Mouse (Mus musculus) megakaryocyte, embryonic 14.5 days (primary cell): ENCODE measurements around the gene C1qtnf4. TPM values are rescaled to one million over a fixed set of nuclear protein-coding genes. Genes with fewer than 3 reads are reported as not detected.
"Not testable (repeated sequence)": the region's sequence is repeated elsewhere in the genome, so short reads cannot be mapped to it uniquely, and the experiment has no call there.

Experiments used
- H3K27me3 ChIP-seq: replicated peaks from 2 replicates; pipeline ENCODE3; 2012; ENCODE audit warnings: inconsistent platforms
- H3K36me3 ChIP-seq: replicated peaks from 2 replicates; pipeline ENCODE3; 2012; ENCODE audit warnings: low read length, inconsistent platforms, mixed read lengths
- H3K4me1 ChIP-seq: 2 replicates; pipeline ENCODE4 v1.6.1; 2012; ENCODE audit warnings: inconsistent platforms
- H3K4me3 ChIP-seq: replicated peaks from 2 replicates; pipeline ENCODE3; 2012; ENCODE audit warnings: moderate library complexity, mild to moderate bottlenecking, inconsistent platforms
- H3K9me3 ChIP-seq: 2 replicates; pipeline ENCODE4 v1.6.1; 2012; ENCODE audit warnings: inconsistent platforms
- FLI1 ChIP-seq: IDR thresholded peaks from 2 replicates; pipeline ENCODE4 v1.6.1; 2012; ENCODE audit warnings: low read length, inconsistent platforms, mixed read lengths
- GATA1 ChIP-seq: IDR thresholded peaks from 3 replicates; pipeline ENCODE4 v1.6.1; 2012; ENCODE audit warnings: mixed read lengths, low read length, inconsistent platforms, borderline replicate concordance
- polyA plus RNA-seq: library from polyadenylated mRNA; stranded (reverse); fragments of >175 nt; gene quantifications from 2 replicates; pipeline ENCODE4 v1.2.3, GENCODE M21; 2012; ENCODE audit warnings: low replicate concordance; ENCODE audit not compliant: insufficient read depth

C1qtnf4 gene
- polyA plus RNA-seq, 1 experiment, result 0.18 TPM

DNA sequence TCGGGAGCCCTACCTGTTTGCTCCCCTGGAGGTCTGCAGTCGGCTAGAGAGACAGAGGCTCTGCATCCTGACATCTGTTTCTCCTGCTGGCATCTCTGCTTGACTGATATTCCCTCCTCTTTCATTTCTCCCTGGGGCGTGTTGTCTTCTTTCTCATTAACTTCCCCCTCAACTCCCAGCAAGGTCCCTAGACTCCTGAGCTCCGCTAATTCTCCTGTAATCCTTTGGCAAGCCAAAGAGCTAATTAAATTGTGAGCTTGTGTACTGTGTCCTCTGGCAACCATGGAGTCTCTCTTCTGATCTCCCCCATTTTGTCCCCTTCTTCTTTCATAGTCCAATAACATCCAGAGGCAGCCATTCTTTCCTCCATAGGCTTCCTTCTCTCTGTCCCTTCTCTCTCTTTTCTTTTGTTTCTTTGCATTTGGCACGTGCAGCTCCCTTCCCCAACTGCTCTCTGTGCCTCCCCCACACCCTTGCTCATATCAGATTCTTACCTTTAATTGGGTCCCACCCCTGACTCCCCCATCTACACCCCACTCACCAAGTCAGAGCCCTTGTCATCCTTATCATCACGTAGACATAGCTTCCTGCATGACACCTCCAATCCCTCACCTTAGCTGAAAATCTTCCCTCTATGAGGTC is 5.4 kb upstream of the C1qtnf4 start:
- peaks cover 38% of the 10 kb centered on the region for H3K4me1 ChIP-seq
- H3K4me3 ChIP-seq, result no peak overlapping the region
- peaks cover 56% of the 10 kb centered on the region for H3K27me3 ChIP-seq
- no peaks in the 10 kb centered on the region for H3K36me3 ChIP-seq
- TF ChIP-seq GATA1 (no peak), FLI1 (no peak)
- H3K9me3 ChIP-seq, result peaks cover 18% of the 10 kb centered on the region

GRCm38 (mm10) chr2:90881824-90882223 is 3.8 kb upstream of the C1qtnf4 start:
- Histone ChIP-seq H3K4me1 (peaks cover 46% of the 10 kb centered on the region), H3K9me3 (peaks cover 18% of the 10 kb centered on the region), H3K36me3 (no peaks in the 10 kb centered on the region), H3K4me3 (no peak overlapping the region), H3K27me3 (peaks cover 70% of the 10 kb centered on the region)
- TF ChIP-seq FLI1 (no peak), GATA1 (no peak)

GRCm38 (mm10) chr2:90886436-90886835 is 776 bp downstream of the C1qtnf4 start:
- Histone ChIP-seq H3K4me1 (peaks cover 38% of the 10 kb centered on the region), H3K9me3 (peaks cover 18% of the 10 kb centered on the region), H3K27me3 (peaks cover 87% of the 10 kb centered on the region), H3K36me3 (no peaks in the 10 kb centered on the region), H3K4me3 (no peak overlapping the region)
- TF ChIP-seq GATA1, result no peak
- TF ChIP-seq FLI1, result no peak

- Histone ChIP-seq H3K27me3 (peaks cover 90% of the 10 kb centered on the region), H3K9me3 (peaks cover 18% of the 10 kb centered on the region), H3K36me3 (peaks cover 8% of the 10 kb centered on the region), H3K4me1 (peaks cover 38% of the 10 kb centered on the region), H3K4me3 (no peak overlapping the region)
- no peak for TF ChIP-seq GATA1
- TF ChIP-seq FLI1, result no peak
Measured at GRCm38 (mm10) chr2:90887627-90888026, 2.0 kb downstream of the C1qtnf4 start.

DNA sequence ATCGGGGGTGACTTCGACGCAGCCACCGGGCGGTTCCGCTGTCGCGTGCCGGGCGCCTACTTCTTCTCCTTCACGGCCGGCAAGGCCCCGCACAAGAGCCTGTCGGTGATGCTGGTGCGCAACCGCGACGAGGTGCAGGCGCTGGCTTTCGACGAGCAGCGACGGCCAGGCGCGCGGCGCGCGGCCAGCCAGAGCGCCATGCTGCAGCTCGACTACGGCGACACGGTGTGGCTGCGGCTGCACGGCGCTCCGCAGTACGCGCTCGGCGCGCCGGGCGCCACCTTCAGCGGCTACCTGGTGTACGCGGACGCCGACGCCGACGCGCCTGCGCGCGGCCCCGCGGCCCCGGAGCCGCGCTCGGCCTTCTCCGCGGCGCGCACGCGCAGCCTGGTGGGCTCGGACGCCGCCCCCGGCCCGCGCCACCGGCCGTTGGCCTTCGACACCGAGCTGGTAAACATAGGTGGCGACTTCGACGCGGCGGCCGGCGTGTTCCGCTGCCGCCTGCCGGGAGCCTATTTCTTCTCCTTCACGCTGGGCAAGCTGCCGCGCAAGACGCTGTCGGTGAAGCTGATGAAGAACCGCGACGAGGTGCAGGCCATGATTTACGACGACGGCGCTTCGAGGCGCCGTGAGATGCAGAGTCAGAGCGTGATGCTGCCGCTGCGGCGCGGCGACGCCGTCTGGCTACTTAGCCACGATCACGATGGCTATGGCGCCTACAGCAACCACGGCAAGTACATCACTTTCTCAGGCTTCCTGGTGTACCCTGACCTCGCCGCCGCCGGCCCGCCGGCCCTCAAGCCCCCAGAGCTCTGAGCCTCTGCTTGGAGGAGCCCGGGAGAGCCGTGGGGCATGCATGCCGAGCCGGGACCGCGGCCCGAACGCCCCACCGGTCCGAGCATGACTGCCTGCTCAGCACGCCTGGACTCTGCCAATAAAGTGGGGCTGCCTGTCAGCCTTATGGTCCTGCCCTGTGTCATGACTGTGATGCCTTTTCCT is 4.2 kb downstream of the C1qtnf4 start:
- peaks cover 35% of the 10 kb centered on the region for H3K4me1 ChIP-seq
- TF ChIP-seq GATA1 (no peak), FLI1 (no peak)

DNA sequence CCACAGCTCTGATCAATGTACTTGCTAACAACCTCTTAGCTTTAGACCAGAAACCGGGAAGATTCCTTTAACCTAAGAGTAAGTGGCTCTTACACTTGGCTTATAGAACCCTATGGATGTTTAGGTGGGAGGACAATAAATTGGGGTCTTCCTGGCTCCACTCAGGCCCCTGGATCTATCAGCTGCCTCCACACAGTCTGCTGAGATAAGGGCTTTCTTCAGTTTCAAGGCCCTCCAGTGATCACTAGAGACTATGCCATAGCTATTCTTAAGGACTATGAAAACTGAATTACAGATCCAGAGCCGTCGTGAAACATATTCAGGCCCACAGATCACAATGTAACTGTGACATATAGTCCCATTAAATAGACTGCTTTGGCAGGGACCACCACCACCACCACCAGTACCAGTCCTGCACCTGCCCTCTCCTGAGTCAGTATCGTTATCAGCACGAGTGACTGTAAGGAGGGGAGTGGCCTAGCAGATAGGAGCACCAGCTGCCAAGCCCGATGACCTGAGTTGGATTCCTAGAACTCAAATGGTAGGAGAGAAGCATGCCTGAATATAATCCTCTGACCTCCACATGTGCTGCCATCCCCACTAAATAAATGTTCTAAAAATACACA is 8.1 kb downstream of the C1qtnf4 start:
- Histone ChIP-seq H3K27me3 (peaks cover 35% of the 10 kb centered on the region), H3K36me3 (peaks cover 64% of the 10 kb centered on the region), H3K4me3 (no peak overlapping the region), H3K4me1 (peaks cover 18% of the 10 kb centered on the region), H3K9me3 (no peaks in the 10 kb centered on the region)
- no peak for TF ChIP-seq GATA1
- no peak for TF ChIP-seq FLI1

More for the DNA sequence above, 4.2 kb downstream of the C1qtnf4 start:
- H3K27me3 ChIP-seq, result peaks cover 72% of the 10 kb centered on the region
- H3K4me3 ChIP-seq, result peak overlapping the region; percentile 93
- H3K36me3 ChIP-seq, result peaks cover 25% of the 10 kb centered on the region
- H3K9me3 ChIP-seq, result no peaks in the 10 kb centered on the region

- H3K4me1 ChIP-seq, result peaks cover 14% of the 10 kb centered on the region
- not testable (repeated sequence) for H3K4me3 ChIP-seq
Measured at GRCm38 (mm10) chr2:90894299-90894677, 8.6 kb downstream of the C1qtnf4 start.

DNA sequence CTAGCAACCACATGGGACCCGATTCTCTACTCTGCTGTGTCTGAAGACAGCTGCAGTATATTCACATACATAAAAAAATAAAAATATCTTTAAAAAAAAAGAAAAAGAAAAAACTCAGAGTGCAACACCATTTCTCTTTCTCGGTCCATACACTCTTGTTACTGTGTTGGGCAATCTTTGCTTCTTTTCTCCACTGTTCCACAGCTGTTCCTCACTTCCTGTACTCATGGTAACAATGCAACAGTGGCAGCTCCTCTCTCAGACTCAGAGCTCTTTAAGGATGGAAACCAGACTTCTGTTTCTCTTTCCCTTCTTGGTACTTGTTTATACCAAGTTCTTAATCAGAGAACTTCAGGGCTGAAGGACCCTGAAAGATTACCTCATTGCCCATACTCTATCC is 17.7 kb downstream of the C1qtnf4 start:
- no peaks in the 10 kb centered on the region for H3K9me3 ChIP-seq
- H3K4me3 ChIP-seq, result peak overlapping the region; percentile 94
- H3K4me1 ChIP-seq, result peaks cover 37% of the 10 kb centered on the region
- TF ChIP-seq FLI1 (no peak), GATA1 (no peak)
- H3K36me3 ChIP-seq, result peaks cover 61% of the 10 kb centered on the region
- H3K27me3 ChIP-seq, result no peaks in the 10 kb centered on the region

More at GRCm38 (mm10) chr2:90894299-90894677, 8.6 kb downstream of the C1qtnf4 start:
- H3K27me3 ChIP-seq, result peaks cover 30% of the 10 kb centered on the region
- peaks cover 69% of the 10 kb centered on the region for H3K36me3 ChIP-seq
- H3K9me3 ChIP-seq, result not testable (repeated sequence)

- TF ChIP-seq GATA1, result no peak
- TF ChIP-seq FLI1, result peak; percentile 91; the same call in 1 of the 2 replicates
- H3K9me3 ChIP-seq, result no peaks in the 10 kb centered on the region
- H3K27me3 ChIP-seq, result no peaks in the 10 kb centered on the region
- peaks cover 40% of the 10 kb centered on the region for H3K4me1 ChIP-seq
- peak within 1 kb of the TSS; percentile 94 for H3K4me3 ChIP-seq
- peaks cover 61% of the 10 kb centered on the region for H3K36me3 ChIP-seq
Measured at GRCm38 (mm10) chr2:90904076-90904855, 18.6 kb downstream of the C1qtnf4 start, which contains the start of the genes Kbtbd4 and Ndufs3. Kbtbd4 (plus strand) TSS chr2:90904740. Ndufs3 (minus strand) TSS chr2:90904827.
